Mouse (Mus musculus) CD4-positive, CD25-positive, alpha-beta regulatory T cell, adult 2 months (primary cell): ENCODE data around the gene Wwox.

Experiments
- DNase-seq: peaks from one replicate; pipeline ENCODE4 v3.0.0-alpha.2; 2012; ENCODE audit warnings: low read depth, low spot score

Wwox gene

DNA sequence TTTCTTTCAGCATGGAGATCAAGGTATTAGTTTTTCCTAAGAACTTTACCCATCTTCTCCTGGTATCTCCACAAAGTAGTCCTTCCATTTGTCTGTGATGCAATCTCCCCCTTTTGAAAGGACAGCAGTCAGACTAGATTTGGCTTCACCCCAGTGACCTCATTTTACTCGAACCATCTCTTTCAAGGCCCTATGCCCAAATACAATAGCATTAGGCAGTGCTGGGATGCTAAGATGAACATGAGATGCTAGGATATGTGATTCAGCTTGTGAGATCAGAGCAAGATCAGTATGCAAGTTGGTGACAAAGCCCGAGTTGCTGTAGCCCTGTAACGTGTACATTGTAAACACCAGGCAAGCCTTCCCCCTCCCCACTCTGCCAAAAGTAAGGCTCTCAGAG is 426.5 kb downstream of the Wwox start:
- no peak for DNase-seq

DNA sequence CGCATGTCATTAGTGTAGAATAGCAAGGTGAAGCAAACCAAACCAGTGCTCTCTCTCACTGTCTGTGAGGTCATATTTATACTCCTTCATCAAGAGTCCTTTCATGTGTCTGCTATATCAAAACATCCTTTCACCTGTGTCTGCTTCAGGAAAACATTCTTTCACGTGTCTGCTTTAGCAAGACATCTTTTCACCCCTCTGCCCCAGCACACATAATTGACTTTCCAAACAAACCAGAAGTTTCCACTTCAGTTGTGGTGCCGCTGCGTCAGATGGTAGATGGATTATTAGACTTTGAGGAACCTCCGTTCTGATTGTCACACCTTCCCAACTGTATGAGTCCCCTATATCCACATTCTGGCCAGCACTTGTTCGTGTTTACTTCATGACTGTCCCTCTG is 429.9 kb downstream of the Wwox start:
- no peak for DNase-seq

DNA sequence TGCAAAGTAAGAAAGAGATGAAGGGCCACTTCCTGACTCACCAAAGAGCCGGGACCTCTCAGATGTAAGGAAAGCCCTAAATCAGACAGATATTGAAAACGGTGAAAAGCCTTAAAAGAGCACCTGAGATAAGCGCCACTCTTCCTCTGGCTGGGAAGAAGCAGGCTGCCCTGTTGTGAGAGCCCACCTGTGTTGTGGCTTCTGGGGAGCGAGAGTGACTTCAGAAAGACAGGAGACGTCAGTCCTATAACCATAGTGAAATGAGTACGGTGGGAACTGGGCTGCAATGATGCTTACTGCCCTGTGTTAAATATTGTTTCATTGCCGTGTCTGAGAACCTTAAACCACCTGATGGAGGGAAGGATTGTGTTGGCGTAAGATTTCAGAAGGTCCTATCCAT is 431.0 kb downstream of the Wwox start:
- no peak for DNase-seq

DNA sequence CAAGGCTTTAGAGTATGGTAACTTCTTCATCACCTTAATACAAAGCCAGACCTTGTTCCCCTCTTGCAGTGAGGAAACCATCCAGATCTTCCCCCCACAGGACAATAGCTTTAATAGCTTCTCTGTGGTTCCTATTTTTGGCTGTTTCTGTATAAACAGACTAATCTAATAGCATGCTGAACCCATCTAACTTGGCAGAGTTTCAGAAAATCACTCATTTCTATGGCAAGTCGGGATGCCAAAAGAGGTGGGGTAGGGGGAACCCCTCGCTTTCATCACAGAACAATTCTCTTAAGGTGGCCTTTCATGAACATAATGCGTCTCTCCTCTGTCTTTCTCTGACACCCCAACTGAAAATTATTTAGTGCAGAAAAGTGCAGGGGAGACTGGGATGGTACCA is 433.0 kb downstream of the Wwox start:
- no peak for DNase-seq

DNA sequence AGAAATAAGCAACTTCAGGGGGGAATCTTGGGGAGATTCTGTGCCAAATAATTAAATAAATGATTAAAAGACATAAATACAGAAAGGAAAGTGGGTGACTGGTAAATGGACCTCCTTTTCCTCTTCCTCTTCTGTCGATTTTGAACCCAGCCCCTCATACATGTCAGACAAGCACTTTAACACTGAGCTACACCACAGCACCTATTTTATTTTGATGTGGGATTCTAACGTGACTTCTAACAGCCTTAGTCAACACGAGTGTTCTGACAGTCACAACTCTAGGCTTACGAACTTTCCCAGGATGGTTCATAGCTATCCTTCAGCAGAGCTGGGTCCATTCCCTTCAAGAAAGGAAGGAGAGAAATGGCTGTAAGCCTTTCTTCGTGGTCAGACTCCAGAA is 435.7 kb downstream of the Wwox start:
- DNase-seq = no peak

DNA sequence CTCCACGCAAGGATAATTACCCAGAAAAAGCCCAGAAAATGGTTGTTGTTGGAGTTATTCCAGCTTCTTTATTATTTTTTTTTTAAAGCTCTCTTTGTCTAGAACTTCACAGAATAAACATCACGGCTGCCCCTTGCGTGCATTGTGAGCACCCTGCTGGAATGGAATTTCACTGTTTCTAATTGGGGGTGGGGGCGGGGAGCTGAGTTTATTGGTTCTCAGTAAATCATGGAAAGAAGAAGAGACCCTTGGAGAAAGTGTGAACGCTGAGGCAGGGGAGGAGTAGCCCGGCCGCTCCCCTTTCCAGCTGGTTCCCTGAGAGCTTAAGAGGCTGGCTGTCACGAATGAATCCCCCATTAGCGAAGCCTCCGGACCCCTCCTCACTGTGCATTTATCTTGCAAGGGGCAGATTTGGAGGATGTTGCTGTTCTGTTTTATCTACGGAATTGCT is 436.7 kb downstream of the Wwox start:
- no peak for DNase-seq

DNA sequence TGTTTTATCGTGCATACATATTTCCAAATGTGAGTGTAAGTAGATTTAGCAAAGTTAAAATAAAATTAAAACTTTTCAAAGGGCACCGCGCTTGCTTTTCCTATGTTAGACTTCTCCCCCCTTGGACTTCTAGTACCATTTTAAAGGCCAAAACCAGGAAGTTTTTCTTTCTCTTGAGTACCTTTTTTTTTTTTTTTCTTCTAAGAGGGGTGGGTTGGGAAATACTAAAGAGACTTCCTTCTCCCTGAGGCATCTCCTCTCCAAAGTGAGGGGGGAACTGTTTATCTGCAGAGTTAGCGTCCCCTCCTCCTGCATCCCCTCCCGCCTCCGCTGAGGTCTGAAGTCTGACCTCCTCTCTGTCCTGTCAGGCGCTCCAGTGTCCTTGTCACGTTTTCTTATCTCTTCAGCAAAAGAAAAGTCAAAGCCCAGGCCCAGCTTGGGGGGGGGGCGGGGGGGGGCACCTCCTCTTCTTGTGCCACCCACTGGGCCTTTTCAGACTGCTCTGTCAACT is 437.3 kb downstream of the Wwox start:
- DNase-seq = no peak

DNA sequence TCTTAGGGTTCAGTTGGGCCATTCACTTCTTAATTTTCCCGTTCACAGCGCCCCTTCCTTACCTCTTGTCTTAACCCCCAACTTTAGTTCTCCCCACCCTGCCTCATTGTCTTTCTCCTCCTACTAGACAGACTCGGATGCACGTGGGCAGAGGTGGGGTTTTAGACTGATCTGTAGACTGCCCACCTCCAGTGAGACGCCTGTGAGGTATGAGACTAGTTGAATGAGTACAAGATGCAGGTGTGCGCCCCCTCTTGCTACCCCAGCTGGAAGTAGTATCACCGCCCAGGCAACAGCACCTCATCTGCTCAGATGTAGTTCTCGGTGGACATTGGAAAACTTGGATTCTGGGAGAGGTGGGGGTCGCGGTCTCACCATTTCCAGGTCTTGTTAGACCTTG is 437.8 kb downstream of the Wwox start:
- no peak for DNase-seq

DNA sequence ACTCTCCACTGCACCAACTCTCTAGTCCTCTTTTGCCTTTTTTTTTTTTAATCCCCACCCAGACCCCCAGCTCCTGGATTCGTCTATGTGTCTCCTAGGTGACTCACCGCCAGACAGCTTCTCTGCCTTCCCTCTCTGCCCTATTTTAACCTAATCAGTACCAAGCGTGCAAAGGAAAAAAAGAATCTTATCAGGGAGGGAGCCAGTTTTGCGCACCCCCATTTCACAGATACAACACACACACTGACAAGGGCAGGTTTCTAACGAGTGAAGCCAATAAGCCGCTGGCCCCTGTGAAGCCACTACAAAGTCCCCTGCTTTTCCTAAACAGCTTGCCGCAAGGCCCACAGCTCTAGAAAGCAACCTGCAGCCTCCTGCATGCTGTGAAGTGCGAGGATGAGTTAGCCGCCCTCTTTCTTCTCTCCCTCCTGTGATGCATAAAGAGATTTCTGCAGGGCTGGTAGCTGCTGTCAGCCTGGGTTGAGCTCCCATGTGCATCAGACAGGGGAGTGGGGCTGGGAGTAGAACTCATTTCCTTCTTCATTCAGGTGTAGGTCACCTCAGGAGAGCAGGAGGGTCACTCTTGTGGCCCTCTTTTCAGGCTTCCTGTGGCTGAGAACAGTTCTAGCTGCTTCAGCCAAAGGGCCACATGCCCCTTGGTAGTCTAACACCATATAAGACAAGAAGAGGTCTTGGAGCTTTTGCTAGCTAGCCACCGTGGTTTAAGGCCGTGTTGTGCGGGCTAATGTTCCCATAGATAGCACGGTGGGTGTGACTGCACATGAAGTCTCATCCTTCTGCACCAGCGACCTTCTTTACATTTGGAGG is 439.2 kb downstream of the Wwox start:
- DNase-seq = peak; percentile 18

DNA sequence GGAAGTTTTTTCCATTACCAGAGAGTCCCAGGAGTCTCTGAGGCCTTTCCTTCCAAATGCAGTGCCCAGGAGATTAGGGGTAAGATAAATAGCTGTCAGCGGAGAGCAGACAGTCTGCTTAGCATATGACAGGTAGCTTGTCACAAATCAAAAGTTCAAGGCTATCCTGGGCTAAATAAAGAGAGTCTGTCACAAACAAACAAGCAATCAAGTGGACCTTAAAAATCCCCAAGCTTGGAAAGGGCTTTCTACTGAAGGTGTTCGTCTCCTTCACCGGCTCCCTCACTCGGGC is 439.8 kb downstream of the Wwox start:
- DNase-seq = no peak

DNA sequence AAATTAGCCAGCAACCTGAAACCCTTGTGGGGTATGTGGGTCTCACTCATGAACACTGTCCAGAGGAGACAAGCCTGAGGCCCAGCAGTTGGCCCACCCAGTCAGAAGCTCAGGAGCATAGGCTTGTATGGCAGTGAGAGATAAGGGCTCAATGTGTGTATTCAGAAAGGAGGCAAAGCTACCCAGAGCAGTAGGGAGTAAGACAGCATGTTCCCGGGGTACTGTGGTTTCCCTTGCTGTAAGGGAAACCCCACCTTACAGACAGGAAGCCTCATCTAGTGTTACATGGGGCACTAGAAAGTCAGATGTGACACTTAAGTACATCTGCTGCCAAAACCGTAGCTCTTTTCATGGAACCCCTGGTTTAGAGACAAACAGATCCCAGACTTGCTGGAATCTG is 440.2 kb downstream of the Wwox start:
- peak; percentile 78 for DNase-seq

DNA sequence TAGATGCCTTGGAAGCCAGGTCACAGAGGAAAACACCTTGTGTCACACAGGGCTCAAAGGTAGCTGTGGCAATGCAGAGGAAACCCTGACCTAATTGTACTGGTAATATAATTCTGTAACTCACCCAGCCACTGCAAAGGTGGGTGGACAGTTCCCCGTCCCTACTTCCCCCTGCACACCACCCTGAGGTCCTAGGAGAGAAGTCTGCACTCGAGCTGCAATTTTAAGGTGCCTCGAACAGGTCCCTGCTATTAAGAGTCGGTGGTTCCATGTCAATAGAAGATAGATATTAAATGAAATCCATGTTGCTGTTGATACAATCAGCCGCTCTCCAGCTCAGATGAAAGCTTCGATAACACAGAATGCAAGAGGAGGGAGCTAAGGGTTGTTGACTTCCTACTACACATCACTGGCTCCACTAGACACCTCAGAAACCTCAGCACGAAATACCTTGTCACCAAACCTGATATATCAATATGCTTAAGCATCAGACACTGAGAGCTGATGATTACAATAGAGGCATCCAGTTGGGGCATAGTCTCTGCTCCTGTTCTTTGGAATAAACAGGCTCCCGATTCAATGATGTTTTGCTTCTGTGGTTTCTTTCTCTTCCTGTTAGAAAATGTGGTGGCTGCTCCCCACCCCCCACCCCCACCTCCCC is 441.1 kb downstream of the Wwox start:
- DNase-seq = peak; percentile 66

DNA sequence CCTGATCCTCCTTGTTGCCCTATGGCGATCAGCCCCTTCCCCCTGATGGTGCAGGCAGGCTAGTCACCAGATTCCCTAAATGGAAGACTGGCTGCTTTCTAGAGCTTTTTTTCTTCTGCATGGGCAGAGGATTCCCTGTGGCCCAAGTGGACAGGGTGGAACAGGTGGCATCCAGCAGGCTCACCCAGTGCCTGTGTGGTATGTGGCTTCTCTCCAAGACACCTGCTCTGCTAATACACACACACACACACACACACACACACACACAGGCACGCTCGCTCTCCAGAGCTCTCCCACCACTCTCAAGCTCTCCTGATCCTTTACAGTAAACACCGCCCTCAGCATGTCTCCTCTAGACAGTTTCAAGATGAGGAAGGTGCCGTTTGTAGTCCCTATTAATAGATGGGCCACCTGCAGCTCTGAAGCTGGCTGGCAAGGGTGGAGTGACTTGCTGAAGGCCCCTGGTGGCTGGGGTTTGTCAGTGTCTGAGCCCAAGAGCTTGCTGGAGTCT is 442.5 kb downstream of the Wwox start:
- DNase-seq = peak; percentile 80

DNA sequence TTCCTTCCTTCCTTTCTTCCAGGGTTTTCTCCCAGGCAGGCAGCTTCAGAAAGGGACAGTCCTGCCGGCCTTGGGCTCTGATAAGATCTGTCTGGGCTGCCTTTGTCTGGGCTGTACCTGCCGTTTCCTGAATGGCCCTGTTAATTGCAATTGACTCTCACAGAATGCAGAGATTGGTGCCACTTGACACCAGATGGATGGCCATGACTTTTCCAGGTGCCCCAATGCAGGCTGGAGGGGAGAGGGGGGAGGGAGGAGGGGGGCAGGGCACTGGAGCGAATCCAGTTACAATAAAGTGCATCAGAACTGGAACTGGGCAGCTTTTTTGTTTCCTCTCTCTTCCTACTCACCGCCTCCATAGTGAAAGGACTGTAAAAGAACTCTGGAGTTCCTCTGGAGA is 443.0 kb downstream of the Wwox start:
- DNase-seq = no peak

DNA sequence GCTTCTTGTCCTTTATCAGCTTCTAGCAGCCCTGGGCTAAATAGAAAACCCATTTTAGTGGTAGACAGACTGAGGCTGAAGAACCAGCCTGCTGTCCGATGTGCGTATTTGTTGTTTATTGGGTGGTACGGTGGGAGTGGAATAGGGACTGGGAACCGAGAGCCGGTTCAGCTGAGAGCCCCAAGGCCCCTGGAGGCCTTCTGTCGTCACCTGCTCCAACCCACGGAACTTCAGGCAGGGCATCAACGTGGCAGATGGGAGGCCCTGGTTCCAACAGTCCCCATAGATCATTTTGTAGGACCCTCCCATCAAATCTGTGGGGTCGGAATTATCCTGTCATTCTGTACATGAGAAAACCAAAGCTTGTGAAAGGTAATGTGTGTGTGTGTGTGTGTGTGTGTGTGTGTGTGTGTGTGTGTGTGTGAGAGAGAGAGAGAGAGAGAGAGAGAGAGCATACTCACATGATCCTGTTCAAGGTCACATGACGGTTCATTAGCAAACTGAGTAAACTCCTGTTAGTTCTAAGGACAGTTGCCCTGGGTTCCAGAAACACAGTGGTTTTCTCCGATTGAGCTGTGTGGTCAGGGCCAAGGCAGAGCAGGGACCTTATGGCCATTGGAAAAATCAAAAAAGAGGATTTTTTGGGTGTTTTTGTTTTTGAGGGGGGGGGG is 443.6 kb downstream of the Wwox start:
- no peak for DNase-seq

DNA sequence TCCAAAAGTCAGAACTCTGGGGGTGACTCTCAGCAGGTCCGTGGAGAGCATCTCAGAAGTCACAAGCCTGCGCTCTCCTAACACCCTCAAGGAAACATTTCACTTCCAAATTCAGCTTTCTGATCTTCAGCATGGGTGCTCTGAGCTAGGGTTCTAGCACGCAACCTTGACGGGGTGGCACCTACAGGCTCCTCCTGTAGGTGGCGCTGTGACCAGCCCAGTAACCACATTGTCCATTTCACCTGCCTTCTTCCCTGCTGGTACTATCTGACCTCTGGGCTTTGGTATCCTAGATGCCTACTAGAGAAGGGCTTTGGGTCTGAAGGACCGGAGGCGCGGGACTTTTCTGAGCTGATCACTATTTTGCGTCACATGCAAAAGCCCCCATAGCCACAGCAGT is 444.5 kb downstream of the Wwox start:
- DNase-seq = peak; percentile 53

DNA sequence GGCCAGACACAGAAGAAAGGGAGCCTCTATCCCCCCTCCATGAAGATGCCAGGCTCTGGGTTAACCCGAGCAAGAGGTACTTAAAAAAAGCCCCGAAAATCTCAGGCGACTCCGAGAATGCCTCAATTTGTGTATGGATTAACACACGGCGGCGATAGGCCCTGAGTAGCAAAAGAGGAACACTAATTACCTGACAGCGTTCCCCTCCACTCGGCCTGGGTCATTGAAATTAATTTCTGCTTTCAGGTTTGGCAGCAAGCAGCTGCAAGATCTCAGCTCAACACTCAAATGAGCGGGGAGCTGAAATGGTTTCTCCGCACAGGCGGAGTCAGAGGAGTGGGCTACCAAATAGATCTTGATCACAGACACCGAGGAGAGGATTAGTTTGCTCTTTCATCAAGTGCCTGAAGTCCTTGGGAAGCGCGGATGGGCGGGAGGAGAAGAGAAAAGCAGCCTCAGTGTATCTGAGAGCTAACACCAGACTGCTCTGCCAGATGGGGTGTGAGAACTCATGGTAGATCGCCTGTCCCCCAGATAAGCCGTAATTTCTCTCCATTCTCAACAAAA is 445.7 kb downstream of the Wwox start:
- DNase-seq = no peak

DNA sequence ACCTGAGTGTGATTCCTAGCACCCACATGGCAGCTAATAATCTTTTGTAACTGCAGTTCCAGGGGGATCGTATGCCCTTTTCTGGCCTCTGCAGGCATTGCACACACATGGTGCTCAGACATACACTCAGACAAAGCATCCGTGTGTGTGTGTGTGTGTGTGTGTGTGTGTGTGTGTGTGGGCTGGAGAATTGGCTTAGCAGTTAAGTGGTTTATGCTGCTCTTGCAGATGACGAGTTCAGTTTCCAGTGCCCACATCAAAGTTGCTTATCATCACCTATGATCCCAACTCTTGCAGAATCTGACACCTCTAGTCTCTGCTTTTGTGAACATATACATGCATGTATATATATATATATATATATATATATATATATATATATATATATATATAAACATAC is 448.9 kb downstream of the Wwox start:
- DNase-seq = peak; percentile 48

DNA sequence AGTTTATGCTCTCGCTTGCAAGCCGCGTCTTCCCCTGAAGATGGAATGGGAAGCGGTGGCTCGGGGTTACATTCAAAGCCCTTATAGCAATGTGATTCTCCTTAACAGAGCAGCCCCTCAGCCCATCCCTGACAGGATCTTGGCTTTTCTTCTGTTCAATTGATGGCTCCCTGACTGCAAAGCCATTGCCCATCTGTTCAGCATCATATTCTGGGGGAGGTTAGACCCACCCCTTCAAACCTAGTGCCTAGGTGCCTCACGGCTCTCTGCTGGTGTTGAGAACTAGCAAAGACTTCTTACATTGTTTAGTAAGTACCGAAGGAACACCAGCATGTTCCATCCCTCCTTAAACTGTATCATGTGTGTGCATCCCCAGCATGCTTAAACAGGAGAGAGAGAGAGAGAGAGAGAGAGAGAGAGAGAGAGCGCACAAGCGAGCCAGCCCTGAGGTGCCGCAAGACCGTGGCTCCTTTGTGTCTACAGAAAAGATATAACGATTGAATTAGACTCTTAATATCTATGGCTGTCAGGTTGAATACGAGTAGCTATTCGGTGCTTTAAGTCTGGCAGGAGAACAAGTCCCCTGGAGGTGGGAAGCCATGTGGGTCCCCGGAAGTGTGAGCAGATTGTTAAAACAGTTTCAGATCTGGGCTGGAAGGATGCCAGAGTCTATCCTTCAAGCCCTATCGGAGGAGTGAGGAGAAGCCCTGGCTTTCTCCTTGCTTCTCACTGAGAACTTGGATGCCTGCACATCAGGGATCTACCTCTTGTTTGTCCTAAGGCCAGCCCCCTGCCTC is 450.3 kb downstream of the Wwox start:
- DNase-seq = peak; percentile 17

DNA sequence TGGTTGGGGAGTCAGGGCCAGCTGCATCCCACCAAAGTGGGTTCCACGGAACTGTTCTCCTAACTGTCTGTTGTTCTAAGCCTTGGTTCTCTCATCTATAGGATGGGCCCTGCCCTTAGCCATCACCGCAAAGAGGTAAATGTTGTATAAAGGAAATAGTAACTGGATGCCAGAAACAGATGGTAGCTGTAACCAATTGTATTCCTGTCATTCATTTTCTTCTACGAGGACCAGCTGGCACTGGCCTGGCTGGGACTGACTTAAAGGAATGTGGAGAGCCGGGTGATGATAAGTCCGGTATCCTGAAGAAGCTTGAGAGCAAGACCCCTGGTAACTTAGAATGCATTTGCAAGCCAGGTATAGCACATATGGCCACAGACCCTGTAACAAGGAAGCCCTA is 451.0 kb downstream of the Wwox start:
- DNase-seq = no peak

DNA sequence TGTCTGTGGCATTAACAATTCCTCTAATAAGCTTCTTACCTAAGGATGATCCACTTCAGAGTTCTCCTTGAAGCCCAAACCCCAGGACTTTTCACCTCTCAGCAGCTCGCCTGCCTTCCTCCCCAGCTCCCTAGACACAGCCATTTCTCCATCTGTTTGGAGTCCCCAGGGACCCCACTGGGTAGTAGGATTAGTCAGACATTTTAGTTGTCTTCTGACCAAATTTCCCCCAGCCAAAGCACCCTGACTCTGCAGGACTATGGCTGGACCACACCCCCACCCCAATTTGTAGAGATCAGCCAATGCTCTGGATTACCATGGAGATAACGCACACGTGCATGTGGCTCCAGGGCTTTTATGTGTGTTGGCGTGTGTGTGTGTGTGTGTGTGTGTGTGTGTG is 451.8 kb downstream of the Wwox start:
- DNase-seq = no peak
